In the genomic region with DNA sequence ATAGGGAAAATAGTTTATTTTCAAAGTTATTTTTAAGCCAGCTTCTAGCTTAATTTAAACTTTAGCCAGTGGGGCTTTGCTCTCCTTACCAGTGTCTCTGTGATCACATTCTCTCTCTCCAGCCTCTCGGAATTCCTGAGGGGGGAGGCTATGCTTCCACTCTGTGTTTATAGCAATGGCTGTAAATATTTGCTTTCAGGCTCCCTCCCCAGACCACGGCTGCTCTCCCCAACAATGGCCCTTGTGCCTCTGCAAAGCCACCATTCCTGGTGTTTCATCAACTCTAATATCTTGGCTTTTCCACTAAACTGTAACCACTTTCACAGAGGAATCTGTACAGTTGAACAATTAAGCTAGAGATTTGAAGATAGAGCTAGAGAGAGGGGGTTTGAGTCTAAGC, we compare ENCODE assay signal across 14 mouse cellular contexts.
DNase-seq lines count a peak whose midpoint lies in the region; ATAC-seq lines count a peak whose summit lies in the region.
"Had no signal": no experiment of that assay in that cellular context is flagged by ENCODE, and none has a peak within 500 bp of the region (broad histone marks: within the 10 kb centered on the region; RNA-seq: fewer than 3 reads in every experiment).

No protein-coding gene starts in this region.

- no peak overlapping the region for H3K4me3 ChIP-seq in heart, embryonic 14.5 days (ENCODE audit: control insufficient read depth in 1 of 2, insufficient read depth in 1 of 2, low read depth in 1 of 2, low read length in 2 of 2)
- H3K4me3 ChIP-seq in limb, embryonic 10.5 days, result no peak overlapping the region
- H3K4me3 ChIP-seq: heart, embryonic 15.5 days; left cerebral cortex, adult 2 months had no signal

- H3K36me3 ChIP-seq in heart, embryonic 14.5 days (ENCODE audit: control insufficient read depth, insufficient read depth, low read length), result no peaks in the 10 kb centered on the region
- no peaks in the 10 kb centered on the region for H3K36me3 ChIP-seq in limb, embryonic 10.5 days
- H3K36me3 ChIP-seq: heart, embryonic 15.5 days had no signal

- no peak overlapping the region for H3K9ac ChIP-seq in heart, embryonic 14.5 days (ENCODE audit: low read length)
- H3K9ac ChIP-seq: heart, embryonic 15.5 days; liver, embryonic 14.5 days had no signal

- peaks cover 4% of the 10 kb centered on the region; the same call in 1 of the 2 replicates for H3K9me3 ChIP-seq in heart, embryonic 14.5 days (ENCODE audit: control insufficient read depth, low read length)
- no peaks in the 10 kb centered on the region for H3K9me3 ChIP-seq in limb, embryonic 10.5 days (replicated peaks)
- H3K9me3 ChIP-seq: heart, embryonic 15.5 days had no signal

- no peak for ATAC-seq in heart, embryonic 14.5 days (ENCODE audit: insufficient number of reproducible peaks, insufficient read depth, low FRiP score, low read depth)

- H3K4me2 ChIP-seq in heart, embryonic 14.5 days (ENCODE audit: low read length), result peak overlapping the region; percentile 5; the same call in 1 of the 2 replicates
- H3K4me2 ChIP-seq: heart, embryonic 15.5 days had no signal

- no peak for DNase-seq in heart, postnatal 14 days
- DNase-seq in kidney, postnatal 4 days, result peak; percentile 17 to 36
- DNase-seq in kidney, adult 18-20 months, result no peak
- no peak for DNase-seq in limb, embryonic 10.5 days (ENCODE audit: low spot score)
- DNase-seq in lung, postnatal 36 days, result peak; percentile 59
- no peak for DNase-seq in thymus, postnatal 25 days
- DNase-seq in urinary bladder, postnatal 36 days (ENCODE audit: low spot score in 2 of 2), result no peak
- DNase-seq: cerebellum, adult 9-10 months; right cerebral cortex, postnatal 14 days; thymus, postnatal 36 days had no signal

- no peaks in the 10 kb centered on the region for H3K27me3 ChIP-seq in heart, embryonic 14.5 days (ENCODE audit: control insufficient read depth, insufficient read depth, low read length)
- H3K27me3 ChIP-seq in limb, embryonic 10.5 days (ENCODE audit: low read depth, poor library complexity, severe bottlenecking), result no peaks in the 10 kb centered on the region
- H3K27me3 ChIP-seq: heart, embryonic 15.5 days had no signal

- no peak overlapping the region for H3K27ac ChIP-seq in heart, embryonic 14.5 days (replicated peaks in 1 of 2; ENCODE audit: control insufficient read depth in 1 of 2, insufficient read depth in 1 of 2, low read depth in 2 of 2, low read length in 2 of 2)
- peak overlapping the region; percentile 73 for H3K27ac ChIP-seq in limb, embryonic 10.5 days
- H3K27ac ChIP-seq: heart, embryonic 15.5 days; left cerebral cortex, adult 2 months; liver, embryonic 14.5 days had no signal

- whole genome bisulfite sequencing in heart, embryonic 14.5 days, result 11% methylated on average over 2 of the region's 2 CpGs
- WGBS in limb, embryonic 10.5 days, result 18% methylated on average over 2 of the region's 2 CpGs

- peaks cover 3% of the 10 kb centered on the region in 2 experiments; a peak in 2 of 4 replicates for H3K4me1 ChIP-seq in heart, embryonic 14.5 days (ENCODE audit: control insufficient read depth in 2 of 2, insufficient read depth in 2 of 2, low read length in 2 of 2)
- H3K4me1 ChIP-seq in limb, embryonic 10.5 days, result peaks cover 32% of the 10 kb centered on the region
- H3K4me1 ChIP-seq: heart, embryonic 15.5 days had no signal

- intact Hi-C loops in heart, postnatal 14 days (cut with DNase I), result no loop called here

Comparison
In these comparisons a context has a peak if more than half of its experiments do, and no peak if none do; other contexts are left out.
1. DNase-seq: peak in kidney, postnatal 4 days (2 of 2) and lung, postnatal 36 days (single experiment); none in heart, postnatal 14 days (0 of 2), kidney, adult 18-20 months (single experiment), limb, embryonic 10.5 days (single experiment), thymus, postnatal 25 days (single experiment) and urinary bladder, postnatal 36 days (0 of 2).